Mouse (Mus musculus): ENCODE measurements around the gene Mapk12.

DNA sequence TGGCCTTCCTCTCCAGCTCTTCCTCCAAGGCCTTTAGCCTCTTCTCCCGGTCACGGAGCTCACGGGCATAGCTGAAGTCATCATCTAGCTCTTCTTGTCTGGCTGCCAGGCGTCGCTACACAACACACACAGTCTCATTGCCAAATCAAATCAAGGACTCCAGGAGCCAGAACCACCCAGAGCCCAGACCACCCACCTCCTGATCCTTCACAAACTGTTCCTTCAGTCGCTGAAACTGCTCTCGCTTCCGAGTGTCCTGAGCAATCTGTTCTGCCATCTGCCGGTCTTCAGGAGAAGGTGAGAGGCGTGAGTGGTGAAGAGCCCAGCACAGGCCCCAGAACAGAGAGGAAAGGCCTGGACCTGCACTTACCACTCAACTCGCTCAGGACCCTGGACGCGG, 34.4 kb downstream of the Mapk12 start:
- TF ChIP-seq CTCF (IDR thresholded peaks at IDR 0.05; ENCODE audit: low read depth) (no peak), EP300 (IDR thresholded peaks at IDR 0.05; ENCODE audit: low read depth) (no peak)

All from heart, postnatal 0 days (tissue).